Mouse (Mus musculus) left cerebral cortex, postnatal 25 days (tissue): ENCODE results near the gene Leng9. TPM values are rescaled to one million over a fixed set of nuclear protein-coding genes. Genes with fewer than 3 reads are reported as not detected.

ENCODE experiments used
- total RNA-seq, 2 experiments: library from RNA; stranded (reverse); gene quantifications; 2 replicates each; pipeline ENCODE4 v1.2.3; 2021

Gene Leng9
- total RNA-seq, 2 experiments from 2014 or later = 6.8 to 7.2 TPM

Other genes starting within 250 kb of the Leng9 start
- not detected for gene Lilra6, start 234.9 kb downstream of the Leng9 start, total RNA-seq
- 1 to 10 TPM; 5.2 to 6.6 TPM for gene Lair1, start 87.2 kb downstream of the Leng9 start, total RNA-seq
- gene Ttyh1, start 31.0 kb downstream of the Leng9 start, total RNA-seq = 100 to 1,000 TPM; 743 to 807 TPM
- gene Leng8, start 13.3 kb downstream of the Leng9 start, total RNA-seq = 100 to 1,000 TPM; 120 to 142 TPM
- 1 to 10 TPM; 1.4 to 1.9 TPM for gene Cdc42ep5, start 14.5 kb upstream of the Leng9 start, total RNA-seq
- not detected for gene Lilra5, start 87.4 kb upstream of the Leng9 start, total RNA-seq
- gene Ncr1, start 187.3 kb upstream of the Leng9 start, total RNA-seq = not detected
- gene Gp6, start 247.4 kb upstream of the Leng9 start, total RNA-seq = not detected